Mouse (Mus musculus) midbrain, postnatal 0 days (tissue): ENCODE measurements around the gene Artn. TPM values are rescaled to one million over a fixed set of nuclear protein-coding genes. Genes with fewer than 3 reads are reported as not detected.

Experiments used
- ATAC-seq: fragments of 200-750 bp; cut with Nextera tagmentation; 2 replicates; pipeline ENCODE4 v1.8.0; 2017; ENCODE audit warnings: moderate number of reproducible peaks, mild to moderate bottlenecking, moderate TSS enrichment, moderate library complexity; ENCODE audit not compliant: low FRiP score
- DNase-seq: peaks from one replicate; pipeline ENCODE4 v3.0.0-alpha.2; 2015; ENCODE audit warnings: low spot score
- H3K27ac ChIP-seq: fragments of 300-500 bp; sonication (generic); 2 replicates; pipeline ENCODE4 v1.5.1; 2014; ENCODE audit warnings: low read depth, mild to moderate bottlenecking, low read length, mixed read lengths
- H3K27me3 ChIP-seq: fragments of 300-500 bp; sonication (generic); 2 replicates; pipeline ENCODE4 v1.6.1; 2014; ENCODE audit warnings: low read length, control low read depth, mixed read lengths; ENCODE audit not compliant: insufficient read depth
- H3K36me3 ChIP-seq: fragments of 300-500 bp; sonication (generic); 2 replicates; pipeline ENCODE4 v1.6.1; 2014; ENCODE audit warnings: low read length, control low read depth, mixed read lengths; ENCODE audit not compliant: insufficient read depth
- H3K4me1 ChIP-seq: fragments of 300-500 bp; sonication (generic); 2 replicates; pipeline ENCODE4 v1.6.1; 2014; ENCODE audit warnings: mild to moderate bottlenecking, control low read depth, antibody characterized with exemption, low read length, mixed read lengths; ENCODE audit not compliant: insufficient read depth
- H3K4me2 ChIP-seq: fragments of 300-500 bp; sonication (generic); 2 replicates; pipeline ENCODE4 v1.6.1; 2014; ENCODE audit warnings: low read depth, mild to moderate bottlenecking, low read length, mixed read lengths; ENCODE audit not compliant: poor library complexity, severe bottlenecking
- H3K4me3 ChIP-seq: fragments of 300-500 bp; sonication (generic); 2 replicates; pipeline ENCODE4 v1.5.1; 2014; ENCODE audit warnings: low read depth, mild to moderate bottlenecking, low read length, moderate library complexity
- H3K9ac ChIP-seq: fragments of 300-500 bp; sonication (generic); replicated peaks from 2 replicates; pipeline ENCODE4 v1.6.1; 2014; ENCODE audit warnings: mild to moderate bottlenecking, low read length, moderate library complexity, mixed read lengths; ENCODE audit not compliant: poor library complexity, severe bottlenecking
- H3K9me3 ChIP-seq: fragments of 300-500 bp; sonication (generic); 2 replicates; pipeline ENCODE4 v1.6.1; 2016; ENCODE audit warnings: low read length, control low read depth
- CTCF ChIP-seq: IDR thresholded peaks from 2 replicates; pipeline ENCODE4 v1.5.1; 2016; ENCODE audit warnings: antibody characterized with exemption, mild to moderate bottlenecking
- WGBS: fragments of 180-500 bp; shearing (Covaris S2); extraction: QIAGEN DNeasy Blood & Tissue Kit; methylation state at CpG from one replicate; pipeline ENCODE4 v1.1.7; 2014; 5-methylcytosine and 5-hydroxymethylcytosine counted together
- polyA plus RNA-seq: library from polyadenylated mRNA; unstranded; fragments of >200 nt; fragmentation: Nextera tagmentation; extraction: Ambion mirVana; gene quantifications from 2 replicates; pipeline ENCODE4 v1.2.1, GENCODE M21; 2015
- total RNA-seq: library from RNA; depleted of rRNA; stranded (reverse); fragments of >200 nt; gene quantifications from 2 replicates; pipeline ENCODE4 v1.2.3, GENCODE M21; 2014; rRNA removed

The Artn gene
- 1.7 and 2.0 TPM in 2 replicates for total RNA-seq
- polyA plus RNA-seq: 0.48 and 0.77 TPM in 2 replicates

DNA sequence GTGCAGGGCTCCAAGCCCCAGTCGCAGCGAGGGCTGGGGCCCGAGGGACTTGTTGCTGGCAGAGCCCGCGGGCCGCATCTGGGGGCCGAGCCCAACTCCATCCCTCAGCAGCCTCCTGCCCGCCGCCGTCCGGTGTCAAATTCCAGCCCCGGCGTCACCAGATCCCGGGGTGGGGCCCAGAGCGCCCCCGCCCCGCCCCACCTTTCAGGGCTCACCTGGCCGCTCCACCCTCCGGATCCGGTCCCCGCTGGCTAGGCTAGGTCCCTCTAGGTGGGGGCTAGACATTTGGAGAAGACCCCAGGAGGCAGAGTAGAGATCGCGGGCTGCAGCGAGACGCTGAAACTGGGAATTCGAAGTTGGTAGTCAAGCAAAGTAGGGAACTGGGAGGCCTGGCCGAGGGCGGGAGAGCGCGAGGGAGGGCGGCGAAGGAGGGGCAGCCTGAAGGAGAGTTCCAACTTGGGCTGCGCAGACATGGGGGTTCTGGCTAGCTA, at the start of gene Artn:
Gene Artn (minus strand): TSS at position 373 of the 491 bp plus-strand sequence.
- ATAC-seq (no peak), DNase-seq (no peak)
- Histone ChIP-seq H3K9me3 (no peaks in the 10 kb centered on the region), H3K4me1 (peaks cover 5% of the 10 kb centered on the region; the same call in 1 of the 2 replicates), H3K4me2 (peak within 1 kb of the TSS; percentile 41), H3K27me3 (peaks cover 17% of the 10 kb centered on the region), H3K27ac (no peak within 1 kb of the TSS), H3K4me3 (peak within 1 kb of the TSS; percentile 17), H3K9ac (0 out of 2 replicates have a peak within 1 kb of the TSS, but pooled peaks have one; percentile 1), H3K36me3 (peaks cover 12% of the 10 kb centered on the region; the same call in 1 of the 2 replicates)
- 1% methylated on average over 32 of the region's 33 CpGs for WGBS
- no peak for TF ChIP-seq CTCF

DNA sequence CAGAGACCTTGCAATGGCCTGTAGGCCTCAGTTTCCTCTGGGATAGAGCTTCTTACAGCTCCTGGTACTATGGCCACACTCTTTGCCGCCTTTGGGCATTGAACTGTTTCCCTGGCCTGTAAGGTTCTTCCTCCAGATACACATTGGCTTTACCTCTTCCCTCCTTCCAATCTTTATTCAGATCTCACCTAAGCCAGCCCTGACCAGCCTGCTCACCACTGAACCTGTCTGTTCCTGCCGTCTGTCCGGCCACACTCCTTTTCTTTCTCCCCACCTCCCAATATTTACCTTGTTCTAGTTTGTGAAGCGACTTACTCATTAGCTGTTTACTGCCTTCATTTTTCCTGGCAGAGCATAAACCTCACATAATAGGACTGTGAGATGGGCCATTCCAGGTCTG, 49.6 kb upstream of the Artn start:
- no peak overlapping the region for H3K4me2 ChIP-seq
- TF ChIP-seq CTCF: no peak
- H3K4me3 ChIP-seq: no peak overlapping the region
- no peaks in the 10 kb centered on the region for H3K36me3 ChIP-seq
- no peaks in the 10 kb centered on the region for H3K4me1 ChIP-seq
- DNase-seq (no peak), ATAC-seq (no peak)
- WGBS: 96% methylated on average over 4 of the region's 4 CpGs
- no peak overlapping the region for H3K9ac ChIP-seq
- H3K27ac ChIP-seq: no peak overlapping the region
- no peaks in the 10 kb centered on the region for H3K9me3 ChIP-seq
- no peaks in the 10 kb centered on the region for H3K27me3 ChIP-seq

DNA sequence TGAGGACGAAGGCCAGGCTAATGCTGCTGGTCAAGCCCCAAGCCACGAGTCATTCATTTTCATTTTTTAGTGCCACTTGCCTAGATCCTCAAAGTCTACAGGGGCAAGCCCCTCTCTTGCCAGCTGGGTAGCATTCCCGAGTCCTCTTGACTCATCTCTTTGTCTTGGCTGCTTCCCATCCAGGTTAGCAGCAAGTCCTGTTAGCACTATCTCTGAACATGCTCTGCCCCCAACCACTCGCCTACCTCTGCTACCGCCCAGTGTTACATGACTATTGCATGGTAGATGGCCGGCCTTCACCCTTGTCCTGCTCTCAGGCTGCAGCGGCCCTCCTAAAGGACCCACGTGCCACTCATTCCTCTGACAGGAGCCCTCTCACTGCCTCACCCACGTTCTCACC, 48.7 kb upstream of the Artn start:
- 90% methylated on average over 9 of the region's 9 CpGs for WGBS
- Histone ChIP-seq H3K27me3 (no peaks in the 10 kb centered on the region), H3K9ac (no peak overlapping the region), H3K27ac (no peak overlapping the region), H3K4me1 (no peaks in the 10 kb centered on the region), H3K4me3 (no peak overlapping the region), H3K9me3 (no peaks in the 10 kb centered on the region), H3K4me2 (no peak overlapping the region), H3K36me3 (no peaks in the 10 kb centered on the region)
- TF ChIP-seq CTCF: no peak
- ATAC-seq (no peak), DNase-seq (no peak)

DNA sequence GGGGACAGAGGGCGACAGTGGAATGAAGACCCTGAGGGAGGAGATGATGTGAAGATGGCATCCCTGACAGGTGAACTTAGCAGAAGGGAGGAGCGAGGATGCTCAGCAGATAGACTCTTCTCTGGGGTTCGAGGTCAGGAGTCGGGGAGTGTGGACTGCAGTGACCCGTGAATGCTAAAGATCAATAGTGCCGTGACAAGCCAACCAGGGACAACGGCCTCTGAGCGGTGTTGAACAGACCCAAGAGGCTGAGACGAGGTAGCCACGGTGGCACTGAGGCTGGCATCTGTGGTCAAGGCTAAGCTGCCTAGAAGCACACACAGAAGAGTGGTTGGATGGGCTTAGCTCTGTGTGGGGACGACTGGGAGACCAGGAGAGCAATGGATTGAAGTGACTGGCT, 48.3 kb upstream of the Artn start:
- Histone ChIP-seq H3K4me2 (no peak overlapping the region), H3K27ac (no peak overlapping the region), H3K36me3 (no peaks in the 10 kb centered on the region), H3K4me3 (no peak overlapping the region), H3K9ac (no peak overlapping the region), H3K27me3 (no peaks in the 10 kb centered on the region), H3K9me3 (no peaks in the 10 kb centered on the region), H3K4me1 (no peaks in the 10 kb centered on the region)
- no peak for TF ChIP-seq CTCF
- DNase-seq (no peak), ATAC-seq (no peak)
- WGBS: 86% methylated on average over 11 of the region's 11 CpGs

DNA sequence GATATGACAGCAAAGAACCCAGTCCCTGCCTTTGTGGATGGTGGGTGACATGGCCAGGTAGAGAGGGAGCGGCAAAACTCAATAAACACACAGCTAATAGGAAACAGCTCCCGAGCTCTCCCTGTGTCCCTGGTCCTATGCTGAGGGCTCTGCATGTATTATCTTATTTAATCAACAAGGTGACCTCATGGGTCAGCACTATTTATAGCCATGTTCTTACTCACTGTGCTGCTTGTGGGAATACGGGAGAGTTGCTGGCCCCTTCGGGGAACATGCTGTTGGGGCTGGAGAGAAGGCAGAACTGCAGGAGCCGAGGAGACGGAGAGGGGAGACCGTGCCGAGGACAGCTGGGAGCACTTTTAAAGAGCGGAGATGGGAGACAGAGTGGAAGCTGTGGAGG, 47.8 kb upstream of the Artn start:
- Histone ChIP-seq H3K4me1 (no peaks in the 10 kb centered on the region), H3K4me3 (no peak overlapping the region), H3K9me3 (no peaks in the 10 kb centered on the region), H3K4me2 (no peak overlapping the region), H3K27me3 (no peaks in the 10 kb centered on the region), H3K27ac (no peak overlapping the region), H3K36me3 (no peaks in the 10 kb centered on the region), H3K9ac (no peak overlapping the region)
- 86% methylated on average over 9 of the region's 9 CpGs for WGBS
- ATAC-seq: no peak
- DNase-seq: no peak
- TF ChIP-seq CTCF: no peak

DNA sequence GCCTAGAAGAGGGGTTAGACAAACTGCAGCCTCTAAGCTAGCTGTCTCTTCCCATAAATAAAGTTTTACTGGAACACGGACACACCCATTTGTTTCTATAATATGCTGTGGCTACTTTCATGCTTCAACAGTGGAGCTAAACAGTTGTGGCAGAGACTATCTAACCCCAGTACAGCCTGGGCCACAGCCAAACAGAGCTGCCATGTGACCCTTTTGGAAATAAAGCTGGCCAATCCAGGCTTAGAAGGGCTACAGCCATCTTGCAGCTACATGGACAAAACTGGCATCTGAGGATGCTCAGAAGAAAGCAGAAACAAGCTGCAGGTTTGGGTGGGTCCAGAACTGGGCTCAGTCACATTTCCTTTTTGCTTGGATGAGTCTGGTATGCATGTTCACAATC, 46.3 kb upstream of the Artn start:
- DNase-seq (no peak), ATAC-seq (no peak)
- H3K36me3 ChIP-seq: no peaks in the 10 kb centered on the region
- no peak for TF ChIP-seq CTCF
- no peak overlapping the region for H3K27ac ChIP-seq
- no peaks in the 10 kb centered on the region for H3K4me1 ChIP-seq
- no peak overlapping the region for H3K4me2 ChIP-seq
- H3K4me3 ChIP-seq: no peak overlapping the region
- H3K27me3 ChIP-seq: no peaks in the 10 kb centered on the region
- WGBS: 90% methylated on average over 1 of the region's 1 CpGs
- H3K9me3 ChIP-seq: no peaks in the 10 kb centered on the region
- H3K9ac ChIP-seq: no peak overlapping the region
